Mouse (Mus musculus) urinary bladder, adult 2 months (tissue): Measurements from ENCODE around the gene Ctnna2. TPM values are rescaled to one million over a fixed set of nuclear protein-coding genes. Genes with fewer than 3 reads are reported as not detected.

Experiments used
- DNase-seq: peaks from one replicate; pipeline ENCODE4 v3.0.0; 2022; ENCODE audit warnings: low spot score
- polyA plus RNA-seq: library from polyadenylated mRNA; depleted of rRNA; stranded (reverse); fragments of >200 nt; gene quantifications from 2 replicates; pipeline ENCODE4 v1.2.3, GENCODE M21; 2012

Gene Ctnna2
- polyA plus RNA-seq, 1 experiment: 0.07 TPM

DNA sequence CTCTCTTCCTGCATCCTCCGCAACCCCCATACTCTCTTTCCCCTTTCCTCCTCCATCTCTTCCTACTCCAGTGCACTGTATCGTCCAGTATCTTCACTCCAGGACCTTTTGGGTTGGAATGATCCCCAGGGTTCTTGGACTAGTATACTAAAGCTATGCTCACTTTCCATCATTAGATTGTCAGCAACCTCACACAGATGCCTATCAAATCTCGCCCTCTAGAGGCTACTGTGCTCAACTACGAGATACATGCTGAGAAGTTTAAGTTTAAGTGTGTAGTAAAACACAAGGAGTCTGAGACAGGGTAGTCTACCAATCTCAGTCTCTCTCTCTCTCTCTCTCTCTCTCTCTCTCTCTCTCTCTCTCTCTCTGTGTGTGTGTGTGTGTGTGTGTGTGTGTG, 396.9 kb downstream of the Ctnna2 start:
- no peak for DNase-seq

DNA sequence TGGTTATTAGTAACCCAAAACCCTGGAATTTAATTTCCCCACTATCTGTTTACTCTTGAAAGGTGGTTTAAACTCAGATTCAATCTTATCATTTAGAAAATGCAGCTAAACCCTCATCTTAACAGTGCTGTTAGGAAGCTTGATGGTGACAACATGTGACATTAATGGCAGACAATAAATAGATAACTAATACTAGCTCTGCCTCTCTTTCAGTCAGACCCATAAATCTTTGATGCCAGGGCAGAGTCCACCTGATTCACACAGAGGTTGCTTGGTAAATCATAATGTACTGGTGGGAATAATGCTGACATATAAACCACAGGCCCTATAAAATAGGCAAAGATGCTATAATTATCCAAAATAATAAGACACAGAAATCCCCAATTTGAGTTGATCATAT, 398.6 kb downstream of the Ctnna2 start:
- DNase-seq: no peak

DNA sequence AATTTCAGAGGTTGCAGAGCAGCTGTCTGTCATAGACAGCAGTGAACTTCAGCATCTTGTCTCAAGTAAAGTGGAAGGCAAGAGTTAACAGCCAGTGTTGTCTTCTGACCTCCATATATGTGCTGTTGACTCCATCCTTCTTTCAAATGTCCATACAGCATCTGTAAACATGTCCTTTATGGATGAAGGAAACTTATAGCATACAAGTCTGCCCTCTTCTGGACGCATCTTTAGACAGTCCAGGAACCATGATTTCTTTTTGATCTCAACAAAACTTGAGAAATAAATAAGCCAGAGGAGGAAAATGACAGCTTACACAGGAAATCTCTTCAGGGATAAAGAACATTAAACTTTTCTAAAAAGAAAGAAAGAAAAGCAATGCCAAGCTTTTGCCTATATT, 400.9 kb downstream of the Ctnna2 start:
- DNase-seq: no peak

DNA sequence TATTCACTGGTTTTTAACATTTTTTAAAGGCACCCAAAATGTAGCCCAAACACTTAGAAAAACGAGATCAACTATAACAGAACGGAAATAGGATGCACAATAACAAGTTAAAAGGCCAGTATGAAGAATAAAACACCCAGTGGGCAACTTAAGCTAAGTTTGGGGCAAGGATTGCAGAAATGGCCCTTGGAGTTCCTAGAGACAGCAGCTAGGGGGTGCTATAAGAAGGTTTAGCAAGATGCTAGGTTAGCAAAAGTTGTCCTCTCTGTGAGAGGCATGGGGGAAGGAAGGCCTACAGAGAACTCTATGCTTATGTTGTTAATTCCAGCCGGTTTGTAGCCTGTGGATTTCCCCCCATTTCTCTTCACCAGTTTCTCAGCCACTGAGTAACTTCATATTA, 401.9 kb downstream of the Ctnna2 start:
- no peak for DNase-seq

DNA sequence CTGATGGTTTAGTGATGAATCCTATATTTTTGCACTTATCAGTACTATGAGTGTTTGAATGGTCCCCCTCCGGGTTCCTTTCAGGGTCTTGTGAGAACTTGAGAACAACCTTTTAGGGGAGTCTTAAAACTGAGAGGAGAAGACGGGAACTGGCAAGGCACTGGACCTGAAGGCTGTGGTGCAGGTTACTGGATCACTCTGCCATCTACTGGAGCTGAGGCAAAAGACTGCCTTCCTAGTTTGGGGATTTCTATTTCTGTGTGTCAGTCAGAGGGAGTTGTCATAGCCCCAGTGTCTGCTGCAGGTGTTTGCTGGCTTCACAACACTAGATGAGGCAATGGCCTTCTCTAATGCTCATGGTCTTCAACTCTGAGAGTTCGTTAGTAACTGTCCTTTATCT, 406.9 kb downstream of the Ctnna2 start:
- no peak for DNase-seq

DNA sequence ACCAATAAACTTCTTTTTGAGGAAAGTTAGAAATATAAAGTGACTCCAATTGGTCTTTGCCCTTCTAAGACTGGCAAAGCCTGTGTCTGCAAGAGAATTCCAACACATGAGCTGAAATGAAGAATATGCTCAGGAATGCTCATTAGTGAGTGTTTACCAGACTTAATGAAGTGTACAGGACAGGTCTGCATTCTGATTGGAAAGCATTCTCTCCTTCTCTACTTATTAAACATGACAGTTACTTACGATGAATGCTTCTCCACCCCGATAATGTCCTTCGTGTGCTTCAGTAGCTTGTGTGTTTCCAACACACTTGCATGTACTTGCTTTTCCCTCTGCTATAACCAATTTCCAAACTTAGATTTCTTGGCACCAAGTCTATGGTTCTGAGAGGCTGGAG, 409.6 kb downstream of the Ctnna2 start:
- DNase-seq: no peak

DNA sequence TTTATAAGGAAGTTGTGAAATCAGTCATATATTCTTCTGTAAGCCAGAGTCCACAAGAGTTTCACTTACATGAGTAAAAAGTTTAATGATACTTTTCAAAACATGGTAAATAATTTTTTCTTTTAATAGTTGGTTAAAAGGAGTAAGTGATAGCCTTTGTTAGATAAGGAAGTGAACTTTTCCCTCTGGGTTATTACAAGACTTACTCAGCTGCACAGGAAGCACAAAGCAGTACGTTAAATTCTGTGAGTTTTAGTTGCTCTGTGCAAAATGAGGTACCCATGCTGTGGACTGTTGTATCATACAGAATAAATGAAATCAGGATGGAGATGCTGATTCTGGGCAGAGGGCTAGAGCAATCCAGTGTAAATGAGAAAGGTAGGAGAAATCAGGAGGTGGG, 423.3 kb downstream of the Ctnna2 start:
- DNase-seq: no peak

DNA sequence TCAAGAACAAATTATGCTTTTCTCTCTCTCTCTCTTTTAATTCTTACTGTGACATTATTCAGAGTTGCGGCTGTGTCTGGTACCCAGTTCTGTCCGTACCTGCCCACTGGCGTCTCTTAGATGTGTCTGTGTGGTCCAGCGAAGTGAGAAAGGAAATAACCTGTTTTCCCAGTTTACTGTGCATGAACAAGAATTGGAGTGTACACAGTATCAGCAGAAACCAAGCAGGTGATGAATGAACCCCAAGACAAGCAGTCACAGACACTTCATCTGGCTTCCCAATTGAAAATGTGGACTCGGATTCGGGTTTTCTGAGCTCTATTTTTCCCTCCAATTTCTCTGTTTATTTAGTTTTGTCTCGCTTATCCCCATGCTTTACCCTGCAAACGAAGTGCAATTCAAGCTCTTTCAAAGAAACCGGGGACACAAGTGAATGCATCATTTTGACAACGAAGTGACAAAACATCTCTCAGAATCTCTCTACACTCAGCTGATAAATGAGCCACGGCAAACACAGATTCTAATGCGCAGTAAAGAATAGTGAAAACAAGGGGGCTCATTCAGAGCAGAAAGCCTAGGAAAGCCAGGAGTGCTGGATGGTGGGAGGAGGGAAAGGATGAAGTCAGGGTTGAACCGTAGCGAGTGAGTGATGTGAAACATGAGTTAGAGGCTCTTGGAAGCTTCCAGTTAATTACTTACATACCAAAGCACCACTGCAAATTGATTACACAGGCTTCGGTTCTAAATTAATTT, 442.3 kb downstream of the Ctnna2 start:
- no peak for DNase-seq

DNA sequence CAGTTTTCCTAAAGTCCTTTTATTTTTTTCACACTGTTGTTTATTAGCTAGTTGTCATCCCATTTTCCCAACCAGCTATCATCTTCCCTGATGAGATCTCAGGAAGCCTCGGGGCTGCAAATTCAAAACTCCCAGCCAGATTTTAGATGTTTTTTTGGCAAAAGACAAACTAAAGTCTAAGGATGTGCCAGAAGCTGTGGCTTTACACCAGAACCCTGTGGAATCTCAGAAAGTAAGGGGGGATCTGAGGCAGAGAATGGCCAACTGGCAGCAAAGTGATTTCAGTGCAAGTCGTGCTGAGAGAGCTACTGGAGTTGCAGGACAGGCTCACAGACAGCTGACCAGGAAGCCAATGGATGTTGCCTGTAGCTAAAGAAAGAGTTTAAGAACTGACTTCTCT, 451.9 kb downstream of the Ctnna2 start:
- no peak for DNase-seq

DNA sequence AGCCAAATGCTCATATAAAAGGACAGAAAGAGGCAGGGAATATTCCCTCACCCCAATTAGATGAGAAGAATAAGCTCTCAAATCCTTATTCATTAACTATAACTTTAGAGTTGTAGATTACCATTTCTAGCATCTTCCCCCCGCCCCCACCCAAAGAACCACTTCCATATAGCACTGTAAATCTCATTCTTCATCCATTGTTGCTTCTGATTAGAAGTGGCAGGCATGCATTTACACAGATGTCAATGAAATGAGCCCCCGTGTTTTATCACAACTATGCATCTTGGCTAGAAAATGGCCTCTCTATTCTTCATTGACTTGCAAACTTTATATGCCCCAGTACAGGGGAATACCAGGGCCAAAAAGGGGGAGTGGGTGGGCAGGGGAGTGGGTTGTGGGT, 457.7 kb downstream of the Ctnna2 start:
- no peak for DNase-seq

DNA sequence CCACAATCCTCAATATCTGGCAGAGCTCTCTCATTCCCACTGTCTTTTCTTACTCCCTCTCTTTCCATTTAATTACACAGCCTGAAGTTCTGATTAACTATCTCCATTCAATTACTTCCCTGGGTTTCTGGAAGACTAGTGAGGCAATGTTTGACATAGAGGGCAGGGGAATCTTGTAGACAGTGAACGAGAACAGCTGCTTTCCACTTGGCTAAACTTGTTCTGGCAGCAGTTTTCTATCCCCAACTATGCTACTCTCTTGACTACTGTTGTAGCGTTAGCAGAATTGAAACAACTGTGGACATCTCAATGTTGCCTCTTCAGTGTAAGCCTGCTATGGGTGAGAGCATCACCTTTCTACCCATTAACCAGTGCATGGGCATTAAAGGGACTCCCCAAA, 463.0 kb downstream of the Ctnna2 start:
- no peak for DNase-seq

DNA sequence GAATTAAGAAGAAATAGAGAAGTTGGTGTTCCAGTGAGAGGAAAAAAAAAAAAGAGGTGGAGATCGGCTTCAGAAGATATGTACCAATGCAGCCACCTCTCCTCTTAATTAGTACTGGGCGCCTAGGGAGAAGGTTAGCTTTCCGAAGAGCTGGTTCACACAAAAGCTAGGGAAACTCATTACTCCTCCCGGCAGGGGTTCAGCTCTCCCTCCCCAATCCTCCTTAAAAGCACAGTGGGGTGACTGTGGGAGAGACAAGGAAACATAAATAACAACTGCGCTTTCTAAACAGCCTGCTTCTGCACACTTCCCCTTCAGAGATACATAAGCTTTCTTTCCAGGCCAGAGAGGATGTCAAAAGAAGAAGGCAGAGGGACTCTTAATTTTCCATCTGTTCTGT, 467.7 kb downstream of the Ctnna2 start:
- DNase-seq: no peak

DNA sequence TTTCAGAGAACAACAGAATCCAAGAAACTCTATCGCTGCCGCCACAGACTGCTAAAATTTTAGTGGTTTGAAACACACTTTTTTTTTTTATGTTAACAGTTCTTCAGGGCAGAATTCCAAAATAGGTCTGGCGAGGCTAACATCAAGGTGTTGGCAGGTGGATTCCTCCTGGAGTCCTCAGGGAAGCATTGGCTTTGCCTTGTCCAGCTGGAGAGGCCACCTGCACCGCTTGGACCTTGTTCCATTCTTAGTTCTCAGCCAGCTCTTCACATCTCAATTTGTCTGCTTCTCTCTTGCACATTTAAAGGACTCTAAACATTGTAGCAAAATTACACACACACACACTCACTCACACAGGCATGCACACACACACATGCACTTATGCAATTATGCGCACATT, 487.8 kb downstream of the Ctnna2 start:
- DNase-seq: no peak

DNA sequence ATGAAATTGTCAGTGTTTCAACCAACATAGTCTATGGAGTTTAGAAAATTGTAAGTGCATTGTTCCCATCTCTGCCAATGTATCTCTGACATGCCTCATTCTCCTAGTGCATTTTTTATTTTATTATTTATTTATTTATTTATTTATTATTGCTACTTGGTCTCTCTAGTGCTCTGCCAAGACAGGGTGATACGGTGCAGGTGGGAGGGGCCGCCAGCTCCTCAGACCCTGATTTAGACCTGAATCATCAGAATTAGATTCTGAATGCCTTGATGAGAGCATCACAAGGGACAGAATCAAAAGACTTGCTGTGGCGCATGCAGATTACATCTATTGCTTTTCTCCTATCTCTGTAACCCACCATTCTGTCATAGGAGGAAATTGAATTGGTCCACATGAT, 492.8 kb downstream of the Ctnna2 start:
- DNase-seq: no peak

DNA sequence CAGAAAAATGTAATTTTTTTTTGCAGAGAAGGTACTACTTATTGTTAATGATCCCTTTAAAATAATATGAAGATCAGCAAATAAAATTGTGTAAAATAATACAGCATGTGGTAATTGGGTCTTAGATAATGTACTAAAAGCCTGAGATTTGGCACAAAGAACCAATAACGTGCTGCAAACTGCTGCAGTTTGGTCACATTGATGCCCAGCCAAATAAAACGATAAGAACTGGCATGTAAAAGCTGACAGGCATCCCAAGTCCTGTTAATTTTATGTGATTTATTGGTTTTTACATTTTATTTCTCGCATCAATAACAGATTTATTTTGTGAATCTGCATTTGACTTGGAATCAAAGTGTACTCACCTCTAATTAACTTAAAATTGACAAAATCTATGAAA, 497.4 kb downstream of the Ctnna2 start:
- no peak for DNase-seq

DNA sequence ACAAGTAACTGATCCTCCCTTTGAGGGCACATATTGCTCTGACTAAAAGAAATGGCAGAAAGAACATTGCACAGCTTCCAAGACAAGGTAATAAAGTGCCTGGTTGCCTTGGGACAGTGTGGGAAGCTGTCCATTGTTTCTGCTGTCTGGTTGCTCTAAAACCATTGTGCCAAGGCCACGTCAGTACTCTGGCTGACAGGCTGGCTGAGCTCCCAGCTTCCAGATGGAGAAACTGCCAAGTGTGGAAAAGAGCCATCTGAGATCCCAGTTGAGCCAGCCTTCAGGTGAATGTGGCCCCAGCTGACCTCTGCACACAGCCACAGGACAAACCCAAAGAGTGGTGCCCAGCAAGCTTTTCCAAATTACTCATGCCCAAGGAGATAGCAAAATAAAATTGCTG, 504.1 kb downstream of the Ctnna2 start:
- no peak for DNase-seq

DNA sequence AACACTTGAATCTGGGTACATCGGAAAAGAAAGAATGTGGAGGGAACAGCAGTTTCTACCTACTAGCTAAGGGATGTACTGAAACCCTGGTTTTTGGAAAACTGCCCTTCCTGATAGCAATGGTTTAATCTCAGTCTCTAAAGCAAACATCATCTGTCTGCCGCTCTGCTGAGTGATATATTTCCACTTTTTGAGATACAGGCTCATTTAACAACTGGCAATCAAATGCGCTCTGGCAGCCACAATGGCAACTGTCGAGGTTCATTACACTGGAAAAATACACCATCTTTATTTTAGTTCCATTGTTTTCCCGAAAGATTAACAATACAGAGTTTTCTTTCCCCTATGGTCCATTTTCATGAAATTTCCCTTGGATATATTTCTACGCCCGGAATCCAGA, 506.2 kb downstream of the Ctnna2 start:
- no peak for DNase-seq

DNA sequence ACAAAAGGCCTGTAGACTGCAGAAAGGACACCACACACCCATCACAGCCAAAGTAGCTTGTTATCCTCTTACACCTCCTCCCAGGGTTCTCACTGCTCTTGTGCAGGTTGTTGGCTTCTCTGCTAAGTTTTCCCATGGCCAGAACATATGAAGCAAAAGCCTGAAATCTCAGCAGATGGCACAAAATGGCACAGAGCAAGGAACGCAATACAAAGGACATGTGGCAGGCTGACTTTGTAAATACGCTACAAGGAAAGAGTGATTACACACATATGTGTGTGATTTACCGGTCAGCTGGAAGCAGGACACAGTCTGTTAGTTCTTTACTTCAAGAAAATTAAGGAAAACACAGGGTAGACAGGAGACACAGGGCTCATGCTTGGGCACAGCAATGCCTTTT, 511.4 kb downstream of the Ctnna2 start:
- DNase-seq: no peak

DNA sequence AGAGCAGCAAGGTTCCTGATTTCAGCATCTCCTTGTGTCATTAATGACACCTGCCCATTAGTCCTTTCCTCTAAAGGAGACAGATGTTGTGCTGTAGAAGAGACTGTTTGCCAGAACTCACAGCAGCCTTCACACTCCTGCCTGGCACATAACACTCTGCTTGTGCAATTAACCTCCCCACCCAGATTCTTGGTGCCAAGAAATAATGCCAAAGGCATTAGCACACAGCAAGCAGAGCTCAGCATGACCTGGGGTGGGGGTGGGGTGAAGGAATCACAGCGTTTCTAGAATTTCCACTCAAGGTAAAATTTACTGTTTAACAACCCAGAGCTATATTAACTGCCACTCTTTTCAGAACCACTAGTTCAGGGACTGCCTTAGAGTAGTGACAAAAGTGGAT, 516.8 kb downstream of the Ctnna2 start:
- DNase-seq: no peak

DNA sequence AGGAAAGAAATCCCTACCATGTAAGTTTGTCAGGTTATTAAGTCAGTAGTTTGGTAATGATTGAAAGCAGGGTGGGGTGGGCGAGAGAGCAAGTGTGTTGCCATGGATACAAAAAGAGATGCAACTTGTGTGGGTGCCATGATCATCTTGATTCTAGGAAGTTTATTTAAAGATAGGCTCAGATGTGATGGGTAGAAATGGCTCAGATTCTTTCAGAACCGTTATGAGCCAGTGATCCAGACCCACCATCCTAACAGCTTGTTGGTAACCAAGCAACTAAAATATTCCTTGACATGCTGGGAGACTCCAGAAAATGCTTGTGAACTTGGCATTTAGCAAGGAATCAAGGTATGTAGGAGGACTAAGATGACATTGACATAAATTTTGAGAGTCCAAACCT, 521.6 kb downstream of the Ctnna2 start:
- DNase-seq: no peak

DNA sequence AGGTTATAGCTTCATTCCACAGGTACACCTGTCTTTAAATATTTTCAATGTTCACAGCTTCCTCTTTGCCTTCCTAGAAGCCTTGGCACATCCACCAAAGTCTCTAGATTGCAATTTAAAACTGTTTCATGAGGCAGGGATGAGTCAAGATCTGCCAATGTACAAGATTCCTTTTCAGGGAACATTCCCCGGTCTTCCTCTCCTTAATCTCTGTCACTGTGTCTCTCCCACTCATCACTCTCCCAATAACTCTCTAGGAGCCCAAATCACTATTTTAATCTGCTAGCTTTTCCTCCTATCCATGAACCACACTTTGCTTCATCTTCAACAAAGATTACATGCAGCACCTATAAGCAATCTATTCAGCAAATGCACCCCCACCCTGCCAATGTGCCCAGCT, 532.6 kb downstream of the Ctnna2 start:
- DNase-seq: no peak

DNA sequence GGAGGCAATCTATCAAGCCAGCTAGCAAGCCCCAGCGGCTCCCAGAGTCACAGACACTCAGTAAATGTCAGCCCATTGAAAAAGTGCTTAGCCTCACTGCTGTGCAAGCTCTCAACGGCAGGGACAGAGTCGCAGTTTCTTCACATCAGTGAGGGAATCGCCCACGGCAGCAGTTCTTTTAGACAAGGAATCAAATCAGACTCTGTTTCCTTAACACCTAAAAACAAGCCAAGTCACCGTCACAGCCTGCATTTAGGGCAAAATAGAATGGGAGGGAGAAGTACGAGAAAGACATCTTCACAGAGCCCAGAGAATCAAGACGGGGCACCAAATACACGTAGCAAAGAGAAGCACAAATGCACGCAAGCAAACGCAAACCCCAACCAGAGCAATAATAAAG, 535.6 kb downstream of the Ctnna2 start:
- no peak for DNase-seq

DNA sequence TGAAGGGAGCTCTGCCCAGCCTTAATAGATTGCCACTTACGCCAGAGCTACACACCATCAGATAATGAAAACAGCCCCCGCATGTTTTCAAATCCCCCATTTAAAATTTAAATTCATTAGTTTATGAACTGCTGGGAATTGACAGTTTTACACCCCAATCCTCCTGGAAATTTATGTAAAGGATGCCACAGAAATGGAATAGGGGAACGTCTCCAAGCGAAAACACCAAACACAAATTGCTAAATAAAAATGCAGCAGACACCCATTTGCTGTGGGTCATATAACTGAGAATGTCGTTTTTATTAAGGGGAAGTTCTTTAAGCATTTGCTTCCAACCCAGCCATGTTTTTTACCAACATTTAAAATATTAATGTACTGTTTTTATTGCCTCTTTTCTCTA, 538.4 kb downstream of the Ctnna2 start:
- DNase-seq: no peak

DNA sequence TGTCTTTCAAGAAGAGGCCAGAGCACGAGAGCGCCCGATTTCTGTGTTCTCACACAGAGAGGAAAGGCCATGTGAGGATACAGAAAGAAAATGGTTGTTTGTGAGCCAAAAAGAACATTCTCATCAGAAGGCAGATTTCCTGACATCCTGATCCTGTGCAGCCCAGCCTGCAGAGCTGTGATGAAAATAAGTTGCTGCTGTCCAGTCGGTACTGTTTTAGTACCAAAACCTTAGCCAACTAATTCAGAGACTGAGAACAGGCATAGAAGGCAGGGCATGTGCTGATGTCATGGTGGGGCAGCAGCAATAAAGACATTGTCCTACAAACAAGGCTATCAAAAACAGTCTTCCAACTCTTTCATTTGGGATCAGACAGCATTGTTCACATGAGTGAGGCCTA, 549.1 kb downstream of the Ctnna2 start:
- DNase-seq: no peak

DNA sequence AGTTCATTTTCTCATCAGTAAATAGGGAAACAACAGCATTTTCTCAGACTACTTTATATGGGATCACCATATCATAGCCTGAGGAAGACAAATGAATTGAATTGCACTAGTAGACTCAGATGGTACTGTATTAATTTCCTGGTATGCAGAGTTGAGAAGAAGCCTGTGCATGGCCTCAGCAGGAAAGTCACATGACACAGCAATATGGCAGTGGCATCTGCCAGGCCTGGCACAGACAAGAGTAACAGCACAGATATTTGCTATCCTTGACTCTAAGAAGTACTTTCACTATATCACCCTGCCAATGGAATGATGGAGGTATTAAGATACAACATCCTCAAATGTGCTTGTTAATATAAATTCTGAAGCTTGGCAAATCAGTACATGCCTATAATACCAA, 553.8 kb downstream of the Ctnna2 start:
- DNase-seq: no peak
